Mouse (Mus musculus): ENCODE data around the gene Rad9a. TPM values are rescaled to one million over a fixed set of nuclear protein-coding genes. Genes with fewer than 3 reads are reported as not detected.

Gene Rad9a
- polyA plus RNA-seq, 1 experiment from 2014 or later: 19.9 TPM

GRCm38 (mm10) chr19:4214771-4215450 is 13.4 kb upstream of the Rad9a start:
- peak overlapping the region; percentile 61 for H3K27ac ChIP-seq (ENCODE audit: low read length)
- H3K9ac ChIP-seq (ENCODE audit: low read length): peak overlapping the region; percentile 84
- H3K4me1 ChIP-seq (ENCODE audit: control insufficient read depth, insufficient read depth, low read length): peaks cover 19% of the 10 kb centered on the region
- peak; percentile 38 for ATAC-seq (replicated peaks; ENCODE audit: extremely low read depth, insufficient read depth, low FRiP score)
- peak overlapping the region; percentile 99 for H3K4me2 ChIP-seq (ENCODE audit: low read depth, low read length)
- peak overlapping the region; percentile 73 for H3K4me3 ChIP-seq (ENCODE audit: low read length)
- H3K9me3 ChIP-seq (replicated peaks; ENCODE audit: control insufficient read depth, low read length): no peaks in the 10 kb centered on the region
- 0% methylated on average over 69 of the region's 81 CpGs for WGBS
- peaks cover 39% of the 10 kb centered on the region for H3K27me3 ChIP-seq (ENCODE audit: control insufficient read depth, insufficient read depth, low read length)
- H3K36me3 ChIP-seq (ENCODE audit: control insufficient read depth, insufficient read depth): no peaks in the 10 kb centered on the region

- H3K9me3 ChIP-seq (replicated peaks; ENCODE audit: control insufficient read depth, low read length): no peaks in the 10 kb centered on the region
- H3K4me2 ChIP-seq (ENCODE audit: low read depth, low read length): peak within 1 kb of the TSS; percentile 99
- H3K4me3 ChIP-seq (ENCODE audit: low read length): peak within 1 kb of the TSS; percentile 73
- no peaks in the 10 kb centered on the region for H3K36me3 ChIP-seq (ENCODE audit: control insufficient read depth, insufficient read depth)
- WGBS: under 1% methylated on average over 47 of the region's 49 CpGs
- H3K4me1 ChIP-seq (ENCODE audit: control insufficient read depth, insufficient read depth, low read length): peaks cover 19% of the 10 kb centered on the region
- H3K9ac ChIP-seq (ENCODE audit: low read length): peak within 1 kb of the TSS; percentile 84
- ATAC-seq (replicated peaks; ENCODE audit: extremely low read depth, insufficient read depth, low FRiP score): peak; percentile 45
- H3K27ac ChIP-seq (ENCODE audit: low read length): peak within 1 kb of the TSS; percentile 61
- H3K27me3 ChIP-seq (ENCODE audit: control insufficient read depth, insufficient read depth, low read length): peaks cover 41% of the 10 kb centered on the region
These were observed 12.8 kb upstream of the Rad9a start, which contains the start of the genes Clcf1 and AC109138.7 for GRCm38 (mm10) chr19:4214071-4214770. TSS of gene Clcf1 (plus strand) at chr19:4214238. TSS of gene AC109138.7 (plus strand) at chr19:4214357.

- H3K4me3 ChIP-seq (ENCODE audit: low read length): peak overlapping the region; percentile 73
- H3K9ac ChIP-seq (ENCODE audit: low read length): no peak overlapping the region
- no peak overlapping the region for H3K27ac ChIP-seq (ENCODE audit: low read length)
- H3K36me3 ChIP-seq (ENCODE audit: control insufficient read depth, insufficient read depth): no peaks in the 10 kb centered on the region
- no peak for ATAC-seq (replicated peaks; ENCODE audit: extremely low read depth, insufficient read depth, low FRiP score)
- WGBS: 10% methylated on average over 9 of the region's 9 CpGs
- peaks cover 41% of the 10 kb centered on the region for H3K27me3 ChIP-seq (ENCODE audit: control insufficient read depth, insufficient read depth, low read length)
- H3K4me1 ChIP-seq (ENCODE audit: control insufficient read depth, insufficient read depth, low read length): peaks cover 19% of the 10 kb centered on the region
- H3K4me2 ChIP-seq (ENCODE audit: low read depth, low read length): peak overlapping the region; percentile 99
- no peaks in the 10 kb centered on the region for H3K9me3 ChIP-seq (replicated peaks; ENCODE audit: control insufficient read depth, low read length)
These were observed 12.1 kb upstream of the Rad9a start for GRCm38 (mm10) chr19:4213524-4213974.

- H3K27ac ChIP-seq (ENCODE audit: low read length): no peak overlapping the region
- H3K36me3 ChIP-seq (ENCODE audit: control insufficient read depth, insufficient read depth): no peaks in the 10 kb centered on the region
- H3K9me3 ChIP-seq (replicated peaks; ENCODE audit: control insufficient read depth, low read length): no peaks in the 10 kb centered on the region
- WGBS: 33% methylated on average over 4 of the region's 4 CpGs
- H3K9ac ChIP-seq (ENCODE audit: low read length): no peak overlapping the region
- ATAC-seq (replicated peaks; ENCODE audit: extremely low read depth, insufficient read depth, low FRiP score): no peak
- peaks cover 19% of the 10 kb centered on the region for H3K4me1 ChIP-seq (ENCODE audit: control insufficient read depth, insufficient read depth, low read length)
- H3K4me3 ChIP-seq (ENCODE audit: low read length): no peak overlapping the region
- H3K4me2 ChIP-seq (ENCODE audit: low read depth, low read length): no peak overlapping the region
- peaks cover 40% of the 10 kb centered on the region for H3K27me3 ChIP-seq (ENCODE audit: control insufficient read depth, insufficient read depth, low read length)
These were observed 10.6 kb upstream of the Rad9a start for GRCm38 (mm10) chr19:4211891-4212588.

GRCm38 (mm10) chr19:4208563-4208962 is 7.1 kb upstream of the Rad9a start:
- H3K4me3 ChIP-seq (ENCODE audit: low read length): no peak overlapping the region
- peaks cover 8% of the 10 kb centered on the region for H3K4me1 ChIP-seq (ENCODE audit: control insufficient read depth, insufficient read depth, low read length)
- H3K36me3 ChIP-seq (ENCODE audit: control insufficient read depth, insufficient read depth): no peaks in the 10 kb centered on the region
- H3K4me2 ChIP-seq (ENCODE audit: low read depth, low read length): no peak overlapping the region
- H3K27ac ChIP-seq (ENCODE audit: low read length): no peak overlapping the region
- no peak for ATAC-seq (replicated peaks; ENCODE audit: extremely low read depth, insufficient read depth, low FRiP score)
- peaks cover 28% of the 10 kb centered on the region for H3K27me3 ChIP-seq (ENCODE audit: control insufficient read depth, insufficient read depth, low read length)
- H3K9me3 ChIP-seq (replicated peaks; ENCODE audit: control insufficient read depth, low read length): no peaks in the 10 kb centered on the region
- WGBS: 74% methylated on average over 5 of the region's 5 CpGs
- no peak overlapping the region for H3K9ac ChIP-seq (ENCODE audit: low read length)

- Histone ChIP-seq H3K9me3 (replicated peaks; ENCODE audit: control insufficient read depth, low read length) (no peaks in the 10 kb centered on the region), H3K4me1 (ENCODE audit: control insufficient read depth, insufficient read depth, low read length) (peaks cover 11% of the 10 kb centered on the region), H3K4me2 (ENCODE audit: low read depth, low read length) (no peak overlapping the region), H3K27ac (ENCODE audit: low read length) (no peak overlapping the region), H3K9ac (ENCODE audit: low read length) (no peak overlapping the region), H3K4me3 (ENCODE audit: low read length) (no peak overlapping the region), H3K36me3 (ENCODE audit: control insufficient read depth, insufficient read depth) (no peaks in the 10 kb centered on the region), H3K27me3 (ENCODE audit: control insufficient read depth, insufficient read depth, low read length) (peaks cover 17% of the 10 kb centered on the region)
- ATAC-seq (replicated peaks; ENCODE audit: extremely low read depth, insufficient read depth, low FRiP score): peak; percentile 62
- WGBS: 6% methylated on average over 2 of the region's 2 CpGs
These were observed 5.5 kb upstream of the Rad9a start for GRCm38 (mm10) chr19:4206971-4207370.

GRCm38 (mm10) chr19:4204889-4205288 is 3.4 kb upstream of the Rad9a start:
- 47% methylated on average over 4 of the region's 4 CpGs for WGBS
- Histone ChIP-seq H3K27ac (ENCODE audit: low read length) (no peak overlapping the region), H3K9ac (ENCODE audit: low read length) (no peak overlapping the region), H3K4me1 (ENCODE audit: control insufficient read depth, insufficient read depth, low read length) (peaks cover 24% of the 10 kb centered on the region), H3K4me2 (ENCODE audit: low read depth, low read length) (no peak overlapping the region), H3K4me3 (ENCODE audit: low read length) (no peak overlapping the region), H3K27me3 (ENCODE audit: control insufficient read depth, insufficient read depth, low read length) (peaks cover 7% of the 10 kb centered on the region; the same call in 1 of the 2 replicates), H3K9me3 (replicated peaks; ENCODE audit: control insufficient read depth, low read length) (no peaks in the 10 kb centered on the region), H3K36me3 (ENCODE audit: control insufficient read depth, insufficient read depth) (0 out of 2 replicates have a peak, but pooled peaks cover 2% of the 10 kb centered on the region)
- ATAC-seq (replicated peaks; ENCODE audit: extremely low read depth, insufficient read depth, low FRiP score): no peak

GRCm38 (mm10) chr19:4203604-4204326 is 2.3 kb upstream of the Rad9a start:
- H3K27ac ChIP-seq (ENCODE audit: low read length): peak overlapping the region; percentile 51

More at GRCm38 (mm10) chr19:4203604-4204326, 2.3 kb upstream of the Rad9a start:
- peaks cover 24% of the 10 kb centered on the region for H3K4me1 ChIP-seq (ENCODE audit: control insufficient read depth, insufficient read depth, low read length)
- WGBS: 50% methylated on average over 13 of the region's 13 CpGs
- peaks cover 5% of the 10 kb centered on the region; the same call in 1 of the 2 replicates for H3K27me3 ChIP-seq (ENCODE audit: control insufficient read depth, insufficient read depth, low read length)
- ATAC-seq (replicated peaks; ENCODE audit: extremely low read depth, insufficient read depth, low FRiP score): no peak
- 0 out of 2 replicates have a peak, but pooled peaks cover 5% of the 10 kb centered on the region for H3K36me3 ChIP-seq (ENCODE audit: control insufficient read depth, insufficient read depth)
- no peak overlapping the region for H3K4me3 ChIP-seq (ENCODE audit: low read length)
- no peaks in the 10 kb centered on the region for H3K9me3 ChIP-seq (replicated peaks; ENCODE audit: control insufficient read depth, low read length)
- H3K4me2 ChIP-seq (ENCODE audit: low read depth, low read length): no peak overlapping the region
- H3K9ac ChIP-seq (ENCODE audit: low read length): 0 out of 2 replicates have a peak overlapping the region, but pooled peaks have one; percentile 5

All from heart, embryonic 16.5 days (tissue).